Mouse (Mus musculus): ENCODE results near the gene Pts. TPM values are rescaled to one million over a fixed set of nuclear protein-coding genes. Genes with fewer than 3 reads are reported as not detected.

The Pts gene
- polyA plus RNA-seq, 1 experiment: 34.3 TPM

DNA sequence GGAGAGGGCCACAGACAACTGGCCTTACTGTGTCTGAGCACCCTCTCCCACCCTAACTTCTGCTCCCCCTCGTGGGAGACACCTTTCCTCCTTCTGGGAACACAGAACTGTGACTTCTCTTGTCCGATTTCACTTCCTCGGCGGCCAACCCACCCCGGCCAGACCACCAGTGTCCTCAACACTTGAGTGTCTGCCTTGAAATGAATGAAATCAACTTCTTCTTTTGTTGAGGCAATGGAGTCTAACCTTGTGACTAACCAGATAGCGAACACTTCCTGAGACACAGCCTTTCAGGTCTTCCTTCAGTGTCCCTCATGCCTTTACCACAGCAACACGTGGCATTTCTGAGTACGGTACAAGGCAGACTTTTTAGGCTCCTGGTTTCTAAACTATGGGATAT is 45.8 kb downstream of the Pts start:
- TF ChIP-seq POLR2A (IDR thresholded peaks at IDR 0.05; ENCODE audit: insufficient read depth, low read length): no peak
- TF ChIP-seq CTCF (IDR thresholded peaks at IDR 0.05; ENCODE audit: low read depth, low read length): no peak
- TF ChIP-seq EP300 (IDR thresholded peaks at IDR 0.05; ENCODE audit: insufficient read depth, low read depth, low read length): no peak
- H3K9me3 ChIP-seq (replicated peaks; ENCODE audit: control insufficient read depth, insufficient read depth, low read length, poor library complexity, severe bottlenecking): no peaks in the 10 kb centered on the region
- H3K4me3 ChIP-seq (ENCODE audit: low read depth, low read length): no peak overlapping the region

DNA sequence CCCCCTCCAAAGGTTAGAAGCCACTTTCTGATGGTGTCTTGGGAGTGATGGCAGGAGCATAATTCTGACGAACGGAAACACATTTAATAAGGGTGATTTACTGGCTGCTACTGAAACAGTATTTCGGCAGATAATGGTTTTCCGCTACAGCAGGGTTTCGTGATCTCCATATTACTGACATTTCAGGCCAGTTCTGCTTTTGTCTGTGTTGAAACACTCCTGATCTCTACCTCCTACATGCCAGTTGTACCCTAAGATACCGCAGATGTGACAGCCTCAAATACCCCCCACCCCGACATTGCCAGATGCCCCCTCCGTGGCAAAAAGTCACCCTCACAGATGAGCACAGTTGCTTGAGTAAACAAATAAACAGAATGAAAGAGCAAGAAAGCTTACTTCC is 49.0 kb downstream of the Pts start:
- Histone ChIP-seq H3K9me3 (replicated peaks; ENCODE audit: control insufficient read depth, insufficient read depth, low read length, poor library complexity, severe bottlenecking) (no peaks in the 10 kb centered on the region), H3K9ac (ENCODE audit: low read depth, poor library complexity, severe bottlenecking) (no peak overlapping the region), H3K36me3 (ENCODE audit: control insufficient read depth, insufficient read depth, low read length, poor library complexity, severe bottlenecking) (no peaks in the 10 kb centered on the region), H3K4me3 (ENCODE audit: low read depth, low read length) (no peak overlapping the region), H3K4me1 (ENCODE audit: control insufficient read depth, insufficient read depth, low read length) (peaks cover 3% of the 10 kb centered on the region), H3K27ac (ENCODE audit: insufficient read depth, low read length) (no peak overlapping the region), H3K27me3 (ENCODE audit: control insufficient read depth, insufficient read depth, low read length, poor library complexity, severe bottlenecking) (no peaks in the 10 kb centered on the region)
- TF ChIP-seq CTCF (IDR thresholded peaks at IDR 0.05; ENCODE audit: low read depth, low read length) (no peak), POLR2A (IDR thresholded peaks at IDR 0.05; ENCODE audit: insufficient read depth, low read length) (no peak)

More for the DNA sequence above, 45.8 kb downstream of the Pts start:
- no peaks in the 10 kb centered on the region for H3K36me3 ChIP-seq (ENCODE audit: control insufficient read depth, insufficient read depth, low read length, poor library complexity, severe bottlenecking)
- no peaks in the 10 kb centered on the region for H3K4me1 ChIP-seq (ENCODE audit: control insufficient read depth, insufficient read depth, low read length)
- no peaks in the 10 kb centered on the region for H3K27me3 ChIP-seq (ENCODE audit: control insufficient read depth, insufficient read depth, low read length, poor library complexity, severe bottlenecking)
- no peak overlapping the region for H3K9ac ChIP-seq (ENCODE audit: low read depth, poor library complexity, severe bottlenecking)
- H3K27ac ChIP-seq (ENCODE audit: insufficient read depth, low read length): no peak overlapping the region

DNA sequence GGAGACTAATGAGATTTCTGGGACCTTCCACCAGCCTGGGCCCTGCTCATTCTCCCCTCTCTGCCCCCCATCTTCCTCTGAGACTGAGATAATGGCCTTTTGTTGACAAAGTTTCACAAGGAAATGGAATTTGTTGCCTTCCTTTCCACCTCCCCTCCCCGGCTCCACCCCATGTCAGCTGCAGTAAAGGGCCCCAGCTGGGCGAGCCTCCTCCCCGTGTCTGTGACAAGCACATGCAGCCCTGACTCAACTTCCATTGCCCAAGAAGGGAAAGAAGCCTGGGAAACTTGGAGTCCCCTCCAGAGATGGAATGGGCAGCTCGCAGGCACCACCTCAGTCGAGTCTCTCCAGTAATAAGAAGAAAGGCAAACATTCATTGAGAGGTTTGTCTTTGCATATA is 49.7 kb downstream of the Pts start:
- Histone ChIP-seq H3K27ac (ENCODE audit: insufficient read depth, low read length) (no peak overlapping the region), H3K9me3 (replicated peaks; ENCODE audit: control insufficient read depth, insufficient read depth, low read length, poor library complexity, severe bottlenecking) (no peaks in the 10 kb centered on the region), H3K4me3 (ENCODE audit: low read depth, low read length) (no peak overlapping the region), H3K27me3 (ENCODE audit: control insufficient read depth, insufficient read depth, low read length, poor library complexity, severe bottlenecking) (no peaks in the 10 kb centered on the region), H3K36me3 (ENCODE audit: control insufficient read depth, insufficient read depth, low read length, poor library complexity, severe bottlenecking) (no peaks in the 10 kb centered on the region), H3K9ac (ENCODE audit: low read depth, poor library complexity, severe bottlenecking) (no peak overlapping the region), H3K4me1 (ENCODE audit: control insufficient read depth, insufficient read depth, low read length) (peaks cover 3% of the 10 kb centered on the region)
- TF ChIP-seq POLR2A (IDR thresholded peaks at IDR 0.05; ENCODE audit: insufficient read depth, low read length): no peak
- TF ChIP-seq CTCF (IDR thresholded peaks at IDR 0.05; ENCODE audit: low read depth, low read length): no peak
- TF ChIP-seq EP300 (IDR thresholded peaks at IDR 0.05; ENCODE audit: insufficient read depth, low read depth, low read length): no peak

DNA sequence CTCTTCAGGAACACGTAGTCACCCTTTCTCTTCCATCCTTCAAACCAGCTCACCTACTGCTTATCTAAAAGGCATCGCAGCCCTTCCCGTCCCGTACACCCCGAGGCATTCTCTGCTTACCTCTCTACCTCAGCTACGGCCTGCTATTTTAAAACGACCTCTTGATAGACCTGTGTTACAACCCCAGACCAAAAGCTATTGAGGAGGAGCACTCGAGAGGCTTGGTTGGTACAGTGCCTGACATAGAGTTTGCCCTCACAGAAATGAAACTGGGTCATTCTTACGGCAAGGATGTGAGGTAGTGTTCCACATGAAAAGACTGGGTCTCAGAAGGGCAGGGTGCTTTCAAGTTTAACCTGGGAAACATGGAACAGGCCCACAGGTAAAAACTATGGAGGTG is 51.3 kb downstream of the Pts start:
- Histone ChIP-seq H3K4me1 (ENCODE audit: control insufficient read depth, insufficient read depth, low read length) (peaks cover 3% of the 10 kb centered on the region), H3K27ac (ENCODE audit: insufficient read depth, low read length) (no peak overlapping the region), H3K36me3 (ENCODE audit: control insufficient read depth, insufficient read depth, low read length, poor library complexity, severe bottlenecking) (no peaks in the 10 kb centered on the region), H3K9ac (ENCODE audit: low read depth, poor library complexity, severe bottlenecking) (no peak overlapping the region), H3K27me3 (ENCODE audit: control insufficient read depth, insufficient read depth, low read length, poor library complexity, severe bottlenecking) (no peaks in the 10 kb centered on the region), H3K4me3 (ENCODE audit: low read depth, low read length) (no peak overlapping the region), H3K9me3 (replicated peaks; ENCODE audit: control insufficient read depth, insufficient read depth, low read length, poor library complexity, severe bottlenecking) (no peaks in the 10 kb centered on the region)
- no peak for TF ChIP-seq POLR2A (IDR thresholded peaks at IDR 0.05; ENCODE audit: insufficient read depth, low read length)
- no peak for TF ChIP-seq EP300 (IDR thresholded peaks at IDR 0.05; ENCODE audit: insufficient read depth, low read depth, low read length)
- TF ChIP-seq CTCF (IDR thresholded peaks at IDR 0.05; ENCODE audit: low read depth, low read length): no peak

DNA sequence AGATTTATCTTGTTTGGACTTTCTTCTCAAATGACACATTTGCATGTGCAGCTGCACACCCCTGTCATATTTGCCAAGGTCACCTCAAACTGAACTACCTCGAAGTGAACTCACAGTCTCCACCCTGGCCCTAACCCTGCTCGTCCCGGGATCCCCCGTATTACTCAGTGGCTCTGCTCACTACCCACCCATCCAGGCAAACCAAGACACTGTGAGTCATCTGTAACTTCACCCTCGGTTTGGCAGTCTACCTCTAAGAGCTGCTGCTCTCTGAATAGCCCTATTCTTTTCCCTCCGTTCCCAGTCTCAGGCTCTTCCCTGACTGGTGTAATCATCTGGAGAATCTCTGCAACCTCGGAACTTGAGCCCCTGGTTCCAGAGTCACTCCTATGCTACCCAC is 51.9 kb downstream of the Pts start:
- H3K36me3 ChIP-seq (ENCODE audit: control insufficient read depth, insufficient read depth, low read length, poor library complexity, severe bottlenecking): no peaks in the 10 kb centered on the region
- H3K4me1 ChIP-seq (ENCODE audit: control insufficient read depth, insufficient read depth, low read length): peaks cover 3% of the 10 kb centered on the region
- H3K27me3 ChIP-seq (ENCODE audit: control insufficient read depth, insufficient read depth, low read length, poor library complexity, severe bottlenecking): no peaks in the 10 kb centered on the region
- H3K9me3 ChIP-seq (replicated peaks; ENCODE audit: control insufficient read depth, insufficient read depth, low read length, poor library complexity, severe bottlenecking): no peaks in the 10 kb centered on the region
- no peak overlapping the region for H3K4me3 ChIP-seq (ENCODE audit: low read depth, low read length)
- H3K27ac ChIP-seq (ENCODE audit: insufficient read depth, low read length): no peak overlapping the region
- H3K9ac ChIP-seq (ENCODE audit: low read depth, poor library complexity, severe bottlenecking): no peak overlapping the region
- TF ChIP-seq EP300 (IDR thresholded peaks at IDR 0.05; ENCODE audit: insufficient read depth, low read depth, low read length) (no peak), CTCF (IDR thresholded peaks at IDR 0.05; ENCODE audit: low read depth, low read length) (no peak), POLR2A (IDR thresholded peaks at IDR 0.05; ENCODE audit: insufficient read depth, low read length) (no peak)

DNA sequence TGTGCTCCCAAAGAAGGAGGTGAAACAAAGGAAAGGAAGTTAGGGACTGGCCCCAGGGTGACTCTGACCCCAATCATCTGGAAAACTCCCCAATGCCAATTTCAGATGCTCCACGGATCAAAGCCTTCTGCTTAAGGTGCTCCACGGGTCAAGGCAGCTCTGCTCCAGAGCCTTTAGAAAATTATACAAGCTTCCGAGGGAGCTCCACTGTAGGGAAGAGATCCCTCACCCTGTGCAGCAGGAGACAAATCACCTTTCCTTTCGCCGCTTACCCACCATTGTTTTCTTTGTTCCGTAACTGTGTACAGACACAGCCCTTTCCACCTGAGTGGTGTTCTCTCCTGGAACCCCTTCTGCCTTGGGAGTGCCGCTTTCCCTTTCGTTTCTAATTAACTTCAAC is 52.8 kb downstream of the Pts start:
- Histone ChIP-seq H3K4me1 (ENCODE audit: control insufficient read depth, insufficient read depth, low read length) (peaks cover 3% of the 10 kb centered on the region), H3K27ac (ENCODE audit: insufficient read depth, low read length) (no peak overlapping the region), H3K9me3 (replicated peaks; ENCODE audit: control insufficient read depth, insufficient read depth, low read length, poor library complexity, severe bottlenecking) (no peaks in the 10 kb centered on the region), H3K4me3 (ENCODE audit: low read depth, low read length) (no peak overlapping the region), H3K9ac (ENCODE audit: low read depth, poor library complexity, severe bottlenecking) (no peak overlapping the region), H3K36me3 (ENCODE audit: control insufficient read depth, insufficient read depth, low read length, poor library complexity, severe bottlenecking) (no peaks in the 10 kb centered on the region), H3K27me3 (ENCODE audit: control insufficient read depth, insufficient read depth, low read length, poor library complexity, severe bottlenecking) (no peaks in the 10 kb centered on the region)
- TF ChIP-seq POLR2A (IDR thresholded peaks at IDR 0.05; ENCODE audit: insufficient read depth, low read length) (no peak), CTCF (IDR thresholded peaks at IDR 0.05; ENCODE audit: low read depth, low read length) (no peak), EP300 (IDR thresholded peaks at IDR 0.05; ENCODE audit: insufficient read depth, low read depth, low read length) (no peak)
